Mouse (Mus musculus): ENCODE results near the gene Atp5e.

Atp5e gene

DNA sequence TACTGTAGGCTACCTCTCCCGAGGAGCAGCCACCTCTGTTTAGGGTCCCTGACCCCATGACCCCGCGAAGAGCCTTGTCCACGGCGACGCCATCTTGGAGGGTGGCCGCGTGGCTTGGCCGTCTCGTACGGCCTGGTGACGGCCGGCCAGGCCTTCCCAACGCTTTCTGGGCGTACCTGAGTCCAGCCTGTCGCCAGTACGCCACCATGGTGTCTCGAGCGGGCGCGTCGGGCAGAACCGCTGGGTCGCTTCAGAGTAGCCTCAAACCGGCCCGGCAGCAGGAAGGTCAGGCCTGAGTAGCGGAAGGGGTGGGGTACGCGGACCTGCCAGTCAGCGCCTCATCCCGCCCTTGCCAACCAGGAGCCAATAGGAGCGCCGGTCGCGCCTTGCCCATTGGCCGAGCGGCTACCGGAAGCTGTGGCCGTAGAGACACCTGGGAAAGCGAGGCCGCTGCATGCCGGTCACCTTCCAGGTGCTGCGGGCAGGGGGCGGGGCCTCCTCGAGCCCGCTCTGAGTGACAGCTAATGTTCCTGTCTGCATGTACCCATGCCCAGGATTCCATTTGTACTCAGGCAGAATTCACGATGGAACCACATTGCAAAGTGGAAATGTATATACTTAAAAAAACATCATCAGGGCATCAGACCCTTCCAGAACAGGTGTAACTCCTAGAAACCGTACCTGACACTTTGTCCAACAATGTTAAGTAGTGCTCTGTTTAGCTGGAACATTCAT is at the start of gene Atp5e:
Atp5e (minus strand) TSS at position 317 of the 735 bp plus-strand sequence.
- peak; percentile 98 for DNase-seq

DNA sequence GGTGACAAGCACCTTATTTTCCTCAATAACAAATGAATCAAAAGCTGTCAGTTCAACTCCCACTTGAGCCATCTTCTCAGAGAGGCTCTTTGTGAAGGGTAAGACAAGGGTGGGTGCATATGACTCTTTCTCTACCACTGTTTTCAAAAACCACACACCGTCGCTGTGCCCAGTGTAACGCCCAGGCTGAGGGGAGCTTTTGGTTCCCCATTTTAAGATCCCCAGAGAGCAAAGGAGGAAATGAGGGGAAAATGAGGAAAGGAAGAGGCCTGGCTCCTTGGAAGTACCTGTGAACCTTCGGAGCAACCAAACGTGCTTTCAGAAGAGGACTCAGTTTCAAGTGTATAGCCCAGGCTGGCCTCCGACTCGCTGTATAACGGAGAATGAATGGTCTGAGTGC is 45.9 kb upstream of the Atp5e start:
- no peak for DNase-seq

- DNase-seq: no peak
Measured at GRCm38 (mm10) chr2:174507998-174508397, 44.1 kb upstream of the Atp5e start.

DNA sequence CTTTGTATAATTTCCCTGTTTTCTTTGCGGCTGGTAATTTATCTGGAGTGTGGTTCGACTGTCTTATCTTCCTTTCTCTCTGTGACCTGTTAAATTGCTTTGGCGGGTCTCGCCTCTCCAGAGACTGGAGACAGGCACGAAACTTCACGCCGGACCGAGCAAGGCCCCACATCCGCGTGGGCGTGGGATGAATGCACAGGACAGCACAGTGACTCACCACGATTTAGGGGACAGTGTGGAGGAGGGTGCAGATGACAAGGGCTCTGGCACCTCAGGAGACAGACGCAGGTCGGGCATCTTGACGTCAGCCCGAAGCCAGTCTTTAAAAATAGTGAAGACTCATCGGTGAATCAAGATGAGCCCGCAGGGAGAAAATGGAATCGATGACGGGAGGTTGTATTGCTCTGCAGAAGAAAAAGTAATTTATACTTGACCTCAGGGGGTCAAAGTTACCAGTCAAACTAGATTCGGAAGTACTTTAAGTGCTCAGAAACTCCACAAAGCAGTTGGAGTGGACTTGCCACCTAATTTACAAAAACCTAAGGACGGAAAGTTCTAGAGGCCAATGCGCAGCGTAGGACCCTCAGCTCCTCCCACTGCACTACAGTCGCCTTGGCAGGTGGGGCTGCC is 39.0 kb upstream of the Atp5e start:
- DNase-seq: no peak

DNA sequence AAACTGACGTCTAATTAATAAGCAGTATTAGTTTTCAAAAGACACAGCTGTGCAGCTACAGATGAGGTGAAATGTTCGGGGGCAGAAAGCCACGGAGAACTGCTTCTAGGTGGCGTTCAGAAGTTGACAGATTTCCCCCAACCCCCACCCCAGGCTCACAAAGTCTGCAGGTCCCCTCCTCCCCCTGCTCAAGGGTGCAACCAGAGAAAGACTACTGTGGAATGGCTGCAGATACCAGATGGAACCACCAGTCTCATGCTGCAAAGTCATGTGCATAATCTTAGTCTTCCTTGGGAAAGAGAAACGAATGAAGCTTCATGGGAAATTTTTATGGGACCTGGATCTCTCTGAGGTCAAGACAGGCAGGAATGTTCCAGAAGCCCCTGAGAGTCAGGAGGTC is 38.4 kb upstream of the Atp5e start:
- no peak for DNase-seq

GRCm38 (mm10) chr2:174501517-174501916 is 37.6 kb upstream of the Atp5e start:
- DNase-seq: no peak

GRCm38 (mm10) chr2:174500814-174501503 is 37.1 kb upstream of the Atp5e start:
- DNase-seq: no peak

DNA sequence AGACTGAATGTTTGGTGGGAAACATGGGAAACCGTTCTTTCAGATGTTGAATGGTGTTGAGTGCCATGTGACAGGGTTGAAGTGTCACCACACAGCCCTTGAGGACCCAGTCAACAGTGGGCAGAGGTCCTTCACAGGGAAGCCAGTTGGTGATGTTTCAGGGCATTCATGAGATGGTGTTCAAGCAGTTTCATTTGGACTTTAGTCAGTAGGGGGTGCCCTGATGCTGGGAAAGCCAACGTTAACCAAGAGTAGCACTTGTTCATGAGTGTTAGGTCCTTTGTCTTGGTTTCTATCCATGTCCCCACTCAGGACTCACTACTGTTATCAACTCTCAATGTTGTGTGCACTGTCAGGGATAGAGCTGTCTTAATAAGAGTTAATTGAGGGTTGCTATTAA is 29.0 kb upstream of the Atp5e start:
- DNase-seq: no peak

DNA sequence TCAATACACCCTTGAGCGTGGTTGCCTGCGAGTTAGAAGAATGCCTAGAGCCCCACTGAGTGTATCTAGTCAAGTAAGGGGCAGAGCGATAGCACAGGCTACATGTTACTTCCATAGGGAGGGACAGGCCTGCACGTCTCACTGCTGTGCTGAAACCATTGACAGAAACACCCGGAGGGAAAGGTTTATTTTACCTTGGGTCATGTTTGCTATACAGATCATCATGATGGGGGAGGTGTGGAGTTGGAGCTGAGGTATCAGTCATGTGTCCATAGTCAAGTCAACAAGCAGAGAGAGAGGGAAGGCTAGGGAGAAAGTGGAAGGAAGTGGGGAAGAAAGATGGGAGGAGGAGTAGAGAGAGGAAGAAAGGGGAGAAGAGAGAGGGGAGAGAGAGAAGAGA is 23.1 kb upstream of the Atp5e start:
- DNase-seq: no peak

- DNase-seq: no peak
Measured at GRCm38 (mm10) chr2:174478746-174479145, 14.8 kb upstream of the Atp5e start.

- DNase-seq: no peak
Measured at GRCm38 (mm10) chr2:174477543-174478319, 13.8 kb upstream of the Atp5e start.

DNA sequence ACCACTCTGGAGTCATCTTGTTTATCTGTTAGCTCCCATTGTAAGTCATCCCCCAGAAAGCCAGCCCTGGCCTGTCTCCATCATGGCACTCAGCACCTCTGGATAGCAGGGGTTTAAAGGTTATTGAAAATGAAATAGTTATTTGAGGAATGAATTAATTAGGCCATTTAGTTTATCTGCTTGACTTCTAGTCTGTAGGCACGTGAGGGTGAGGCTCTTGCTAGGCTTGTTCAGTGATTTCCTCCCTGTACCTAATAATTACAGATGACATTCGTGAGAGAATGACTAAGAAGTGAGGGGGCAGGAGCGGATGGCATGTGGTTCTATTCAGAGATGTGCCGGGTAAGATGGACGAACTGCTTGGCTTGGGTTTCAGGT is 9.6 kb upstream of the Atp5e start:
- DNase-seq: no peak

DNA sequence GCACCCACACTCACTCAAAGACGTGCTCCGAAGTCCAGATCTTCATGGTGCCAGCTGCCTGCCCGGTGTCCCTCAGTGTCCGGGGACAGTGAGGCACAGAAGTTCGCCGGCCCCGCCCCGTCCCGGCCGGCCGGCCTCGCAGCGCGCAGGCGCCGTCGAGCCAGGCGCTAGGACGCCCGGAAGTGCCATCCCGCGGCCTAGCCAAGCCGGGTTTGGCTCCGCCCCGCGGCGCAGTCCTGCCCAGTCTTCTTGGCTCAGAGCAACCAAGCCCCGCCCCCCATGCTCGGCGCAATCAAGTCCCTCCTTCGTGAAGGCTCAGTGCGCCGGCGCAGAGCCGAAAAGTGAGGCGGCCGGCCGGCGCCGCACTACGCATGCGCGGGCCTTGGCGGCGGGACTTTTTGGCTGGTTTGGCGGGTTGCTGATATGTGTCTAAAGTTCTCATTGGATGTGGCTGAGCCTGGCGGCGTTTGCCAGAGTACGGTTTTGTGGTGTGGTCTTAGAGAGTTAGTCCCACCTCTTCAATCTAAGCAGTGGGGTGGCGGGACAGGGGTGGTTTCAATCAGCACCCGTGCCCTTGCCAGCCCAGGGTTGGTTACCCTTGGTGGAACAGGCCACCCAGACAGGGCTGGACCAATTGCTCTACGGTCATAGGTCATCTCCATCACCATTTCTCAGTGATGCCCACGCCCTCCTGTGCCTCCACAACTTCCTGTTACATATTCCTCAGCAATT is 9.1 kb upstream of the Atp5e start, which contains the start of gene Prelid3b:
Prelid3b (minus strand) TSS at position 264 of the 732 bp plus-strand sequence.
- DNase-seq: peak; percentile 99 to 100

DNA sequence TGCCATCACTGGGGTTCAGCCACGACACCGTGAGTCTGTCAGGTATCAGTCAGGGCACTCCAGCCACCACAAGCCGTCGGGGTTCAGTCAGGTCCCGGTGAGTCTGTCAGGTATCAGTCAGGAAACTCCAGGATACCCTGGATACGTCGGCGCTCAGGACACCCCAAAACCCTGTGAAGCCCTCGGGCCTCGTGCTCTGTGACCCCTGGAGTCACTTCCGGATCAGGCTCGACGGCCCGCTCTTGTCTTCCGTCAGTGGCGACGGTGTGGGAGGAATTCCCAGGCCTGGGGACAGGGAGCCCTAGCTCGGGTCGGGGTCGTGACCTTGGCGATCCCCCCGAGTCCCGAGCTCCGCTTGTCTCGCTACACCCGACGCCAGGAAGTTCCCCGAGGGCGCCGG is 8.5 kb upstream of the Atp5e start:
- DNase-seq: no peak

- no peak for DNase-seq
Measured at GRCm38 (mm10) chr2:174470786-174471405, 7.0 kb upstream of the Atp5e start.

DNA sequence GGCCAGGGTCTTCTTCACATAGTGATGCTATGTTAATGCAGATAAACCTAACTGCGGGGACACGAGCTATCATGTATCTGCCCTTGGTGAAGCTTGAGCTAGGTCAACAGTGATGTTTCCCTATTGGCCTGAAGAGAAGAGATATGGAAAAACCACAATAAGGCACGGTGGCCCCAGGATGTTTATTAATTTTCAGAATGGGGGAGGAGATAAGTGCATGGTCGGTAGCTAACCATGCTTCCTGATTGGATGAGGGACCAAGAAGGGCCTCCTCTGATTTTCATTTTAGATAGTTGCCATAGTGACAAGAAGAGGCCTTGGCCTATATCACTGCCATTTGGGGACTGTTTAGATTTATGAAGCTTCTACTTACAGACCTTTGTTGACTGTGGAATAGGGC is 6.4 kb upstream of the Atp5e start:
- no peak for DNase-seq

DNA sequence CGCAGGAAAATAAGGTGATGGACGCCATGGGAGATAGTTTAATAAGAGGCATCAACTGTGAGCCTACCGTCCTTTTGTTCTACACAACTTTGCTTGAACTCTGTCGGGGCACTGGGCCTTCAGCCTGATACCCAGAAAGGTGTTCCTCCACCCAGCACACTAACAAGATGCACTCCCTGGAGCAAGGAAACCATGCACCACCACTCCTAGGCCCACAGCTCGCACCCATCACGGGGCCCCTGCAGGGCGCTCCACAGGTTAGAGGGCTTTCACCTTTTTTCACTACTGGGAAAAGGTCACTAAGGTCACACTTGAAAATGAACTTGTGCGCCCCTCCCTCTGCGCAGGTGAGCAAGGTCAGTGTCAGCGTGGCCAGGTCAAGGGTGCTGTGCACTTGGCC is 535 bp downstream of the Atp5e start:
- no peak for DNase-seq

DNA sequence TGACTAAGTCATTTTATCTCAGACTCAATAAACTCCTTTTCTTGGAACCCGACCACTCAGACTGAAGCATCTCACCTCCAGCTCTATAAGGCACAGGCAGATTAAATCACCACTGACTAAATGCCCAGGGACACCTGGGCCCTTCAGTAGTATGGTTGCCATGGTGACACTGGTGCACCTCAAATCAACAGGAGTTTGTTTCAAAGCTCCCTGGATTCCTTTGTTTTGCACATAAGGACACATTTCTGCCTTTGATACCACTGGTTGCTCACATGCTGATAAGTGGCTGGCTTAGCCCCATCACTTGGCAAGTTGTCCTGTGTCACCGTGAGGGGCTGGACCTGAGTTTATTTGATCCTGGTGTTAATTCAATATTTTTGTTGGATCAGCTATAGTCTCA is 4.5 kb downstream of the Atp5e start:
- DNase-seq: no peak

DNA sequence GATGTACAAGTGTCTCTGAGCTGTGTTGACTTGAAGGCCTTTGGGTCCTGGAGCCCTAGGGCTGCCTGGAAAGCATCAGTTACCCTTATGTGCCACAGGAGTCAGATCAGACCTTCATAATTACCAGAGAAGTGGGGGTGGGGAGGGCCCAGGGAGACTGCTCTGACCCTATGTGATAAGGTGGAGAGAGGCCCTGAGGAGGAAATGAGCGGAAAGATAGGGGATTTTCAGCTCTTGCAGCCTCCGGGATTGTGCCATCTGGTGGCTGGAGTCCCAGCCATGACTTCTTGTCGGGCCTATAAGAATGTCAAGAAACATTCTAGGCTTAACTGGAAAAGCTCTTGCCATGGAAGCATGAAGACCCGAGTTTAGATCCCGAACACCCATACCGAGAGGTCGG is 10.2 kb downstream of the Atp5e start:
- DNase-seq: no peak

GRCm38 (mm10) chr2:174450353-174450752 is 13.6 kb downstream of the Atp5e start, which contains the start of gene Tubb1:
Gene Tubb1 (plus strand): TSS chr2:174450695.
- DNase-seq: no peak

- no peak for DNase-seq
Measured at GRCm38 (mm10) chr2:174448405-174448804, 15.5 kb downstream of the Atp5e start.

GRCm38 (mm10) chr2:174446905-174447304 is 17.0 kb downstream of the Atp5e start:
- no peak for DNase-seq
